Mouse (Mus musculus): ENCODE measurements around the gene Rrp36. TPM values are rescaled to one million over a fixed set of nuclear protein-coding genes. Genes with fewer than 3 reads are reported as not detected.

Rrp36 gene
- polyA plus RNA-seq, 1 experiment from 2014 or later, result 49.7 TPM

- Histone ChIP-seq H3K9ac (ENCODE audit: low read length) (peak overlapping the region; percentile 89), H3K4me2 (ENCODE audit: low read depth, low read length) (peak overlapping the region; percentile 76), H3K9me3 (replicated peaks; ENCODE audit: control insufficient read depth, low read length) (no peaks in the 10 kb centered on the region), H3K27me3 (ENCODE audit: control insufficient read depth, insufficient read depth, low read length) (no peaks in the 10 kb centered on the region), H3K4me3 (replicated peaks; ENCODE audit: low read length) (peak overlapping the region; percentile 75), H3K4me1 (ENCODE audit: control insufficient read depth, insufficient read depth, low read length) (peaks cover 18% of the 10 kb centered on the region), H3K27ac (ENCODE audit: low read length) (no peak overlapping the region), H3K36me3 (ENCODE audit: control insufficient read depth, insufficient read depth, low read length) (peaks cover 27% of the 10 kb centered on the region)
- ATAC-seq (ENCODE audit: insufficient read depth, low FRiP score), result no peak
- 65% methylated on average over 20 of the region's 20 CpGs for WGBS
Measured at GRCm38 (mm10) chr17:46651755-46652547, 22.2 kb downstream of the Rrp36 start.

GRCm38 (mm10) chr17:46651292-46651691 is 22.9 kb downstream of the Rrp36 start:
- peaks cover 27% of the 10 kb centered on the region for H3K36me3 ChIP-seq (ENCODE audit: control insufficient read depth, insufficient read depth, low read length)
- H3K4me1 ChIP-seq (ENCODE audit: control insufficient read depth, insufficient read depth, low read length), result peaks cover 22% of the 10 kb centered on the region
- H3K27me3 ChIP-seq (ENCODE audit: control insufficient read depth, insufficient read depth, low read length), result no peaks in the 10 kb centered on the region
- peak overlapping the region; percentile 89 for H3K9ac ChIP-seq (ENCODE audit: low read length)
- peak overlapping the region; percentile 76 for H3K4me2 ChIP-seq (ENCODE audit: low read depth, low read length)
- ATAC-seq (ENCODE audit: insufficient read depth, low FRiP score), result no peak
- H3K4me3 ChIP-seq (replicated peaks; ENCODE audit: low read length), result peak overlapping the region; percentile 75
- no peaks in the 10 kb centered on the region for H3K9me3 ChIP-seq (replicated peaks; ENCODE audit: control insufficient read depth, low read length)
- peak overlapping the region; percentile 97 for H3K27ac ChIP-seq (ENCODE audit: low read length)
- WGBS, result 62% methylated on average over 17 of the region's 17 CpGs

GRCm38 (mm10) chr17:46650232-46651031 is 23.7 kb downstream of the Rrp36 start, which contains the start of gene Cul7:
TSS of gene Cul7 (plus strand) at chr17:46650337.
- no peaks in the 10 kb centered on the region for H3K9me3 ChIP-seq (replicated peaks; ENCODE audit: control insufficient read depth, low read length)
- H3K4me2 ChIP-seq (ENCODE audit: low read depth, low read length), result peak within 1 kb of the TSS; percentile 76
- under 1% methylated on average over 58 of the region's 58 CpGs for WGBS
- peak within 1 kb of the TSS; percentile 89 for H3K9ac ChIP-seq (ENCODE audit: low read length)
- peaks cover 23% of the 10 kb centered on the region for H3K36me3 ChIP-seq (ENCODE audit: control insufficient read depth, insufficient read depth, low read length)
- H3K27ac ChIP-seq (ENCODE audit: low read length), result peak within 1 kb of the TSS; percentile 97
- ATAC-seq (ENCODE audit: insufficient read depth, low FRiP score), result peak; percentile 94
- peak within 1 kb of the TSS; percentile 75 for H3K4me3 ChIP-seq (replicated peaks; ENCODE audit: low read length)
- H3K27me3 ChIP-seq (ENCODE audit: control insufficient read depth, insufficient read depth, low read length), result no peaks in the 10 kb centered on the region
- peaks cover 22% of the 10 kb centered on the region for H3K4me1 ChIP-seq (ENCODE audit: control insufficient read depth, insufficient read depth, low read length)

GRCm38 (mm10) chr17:46649811-46650210 is 24.3 kb downstream of the Rrp36 start:
- H3K4me3 ChIP-seq (replicated peaks; ENCODE audit: low read length), result peak overlapping the region; percentile 75
- ATAC-seq (ENCODE audit: insufficient read depth, low FRiP score), result no peak
- 33% methylated on average over 15 of the region's 15 CpGs for WGBS
- peaks cover 23% of the 10 kb centered on the region for H3K36me3 ChIP-seq (ENCODE audit: control insufficient read depth, insufficient read depth, low read length)
- H3K27ac ChIP-seq (ENCODE audit: low read length), result peak overlapping the region; percentile 97
- peak overlapping the region; percentile 76 for H3K4me2 ChIP-seq (ENCODE audit: low read depth, low read length)
- peaks cover 27% of the 10 kb centered on the region for H3K4me1 ChIP-seq (ENCODE audit: control insufficient read depth, insufficient read depth, low read length)
- no peaks in the 10 kb centered on the region for H3K9me3 ChIP-seq (replicated peaks; ENCODE audit: control insufficient read depth, low read length)
- H3K9ac ChIP-seq (ENCODE audit: low read length), result peak overlapping the region; percentile 89
- H3K27me3 ChIP-seq (ENCODE audit: control insufficient read depth, insufficient read depth, low read length), result no peaks in the 10 kb centered on the region

- Histone ChIP-seq H3K9me3 (replicated peaks; ENCODE audit: control insufficient read depth, low read length) (no peaks in the 10 kb centered on the region), H3K4me3 (replicated peaks; ENCODE audit: low read length) (no peak overlapping the region), H3K4me2 (ENCODE audit: low read depth, low read length) (no peak overlapping the region), H3K27me3 (ENCODE audit: control insufficient read depth, insufficient read depth, low read length) (no peaks in the 10 kb centered on the region), H3K27ac (ENCODE audit: low read length) (no peak overlapping the region), H3K36me3 (ENCODE audit: control insufficient read depth, insufficient read depth, low read length) (peaks cover 10% of the 10 kb centered on the region), H3K4me1 (ENCODE audit: control insufficient read depth, insufficient read depth, low read length) (peaks cover 30% of the 10 kb centered on the region), H3K9ac (ENCODE audit: low read length) (no peak overlapping the region)
- WGBS, result 90% methylated on average over 9 of the region's 9 CpGs
- no peak for ATAC-seq (ENCODE audit: insufficient read depth, low FRiP score)
Measured at GRCm38 (mm10) chr17:46648436-46648835, 25.7 kb downstream of the Rrp36 start.

- Histone ChIP-seq H3K9ac (ENCODE audit: low read length) (no peak overlapping the region; the same call in 1 of the 2 replicates), H3K4me2 (ENCODE audit: low read depth, low read length) (0 out of 2 replicates have a peak overlapping the region, but pooled peaks have one; percentile 78), H3K4me1 (ENCODE audit: control insufficient read depth, insufficient read depth, low read length) (peaks cover 28% of the 10 kb centered on the region), H3K36me3 (ENCODE audit: control insufficient read depth, insufficient read depth, low read length) (no peaks in the 10 kb centered on the region), H3K27me3 (ENCODE audit: control insufficient read depth, insufficient read depth, low read length) (no peaks in the 10 kb centered on the region), H3K9me3 (replicated peaks; ENCODE audit: control insufficient read depth, low read length) (no peaks in the 10 kb centered on the region), H3K4me3 (replicated peaks; ENCODE audit: low read length) (no peak overlapping the region), H3K27ac (ENCODE audit: low read length) (no peak overlapping the region)
- no peak for ATAC-seq (ENCODE audit: insufficient read depth, low FRiP score)
- 87% methylated on average over 7 of the region's 7 CpGs for WGBS
Measured at GRCm38 (mm10) chr17:46647279-46647678, 26.9 kb downstream of the Rrp36 start.

GRCm38 (mm10) chr17:46646322-46646662 is 27.9 kb downstream of the Rrp36 start:
- Histone ChIP-seq H3K4me2 (ENCODE audit: low read depth, low read length) (peak overlapping the region; percentile 78), H3K9ac (ENCODE audit: low read length) (peak overlapping the region; percentile 87), H3K4me1 (ENCODE audit: control insufficient read depth, insufficient read depth, low read length) (peaks cover 18% of the 10 kb centered on the region), H3K36me3 (ENCODE audit: control insufficient read depth, insufficient read depth, low read length) (no peaks in the 10 kb centered on the region), H3K4me3 (replicated peaks; ENCODE audit: low read length) (peak overlapping the region; percentile 88), H3K9me3 (replicated peaks; ENCODE audit: control insufficient read depth, low read length) (no peaks in the 10 kb centered on the region), H3K27ac (ENCODE audit: low read length) (peak overlapping the region; percentile 80), H3K27me3 (ENCODE audit: control insufficient read depth, insufficient read depth, low read length) (no peaks in the 10 kb centered on the region)
- under 1% methylated on average over 19 of the region's 19 CpGs for WGBS
- peak; percentile 5; the same call in 1 of the 2 replicates for ATAC-seq (ENCODE audit: insufficient read depth, low FRiP score)

GRCm38 (mm10) chr17:46645561-46646321 is 28.4 kb downstream of the Rrp36 start, which contains the start of the genes Klc4 and Mrpl2:
TSS of gene Klc4 (minus strand) at chr17:46646022.
TSS of gene Mrpl2 (plus strand) at chr17:46646229.
- no peaks in the 10 kb centered on the region for H3K9me3 ChIP-seq (replicated peaks; ENCODE audit: control insufficient read depth, low read length)
- WGBS, result under 1% methylated on average over 52 of the region's 53 CpGs
- peak; percentile 78 for ATAC-seq (ENCODE audit: insufficient read depth, low FRiP score)

More at GRCm38 (mm10) chr17:46645561-46646321, 28.4 kb downstream of the Rrp36 start, which contains the start of the genes Klc4 and Mrpl2:
- Histone ChIP-seq H3K36me3 (ENCODE audit: control insufficient read depth, insufficient read depth, low read length) (0 out of 2 replicates have a peak, but pooled peaks cover 5% of the 10 kb centered on the region), H3K27me3 (ENCODE audit: control insufficient read depth, insufficient read depth, low read length) (no peaks in the 10 kb centered on the region), H3K4me2 (ENCODE audit: low read depth, low read length) (peak within 1 kb of the TSS; percentile 94), H3K27ac (ENCODE audit: low read length) (peak within 1 kb of the TSS; percentile 82), H3K4me1 (ENCODE audit: control insufficient read depth, insufficient read depth, low read length) (peaks cover 16% of the 10 kb centered on the region), H3K4me3 (replicated peaks; ENCODE audit: low read length) (peak within 1 kb of the TSS; percentile 88), H3K9ac (ENCODE audit: low read length) (peak within 1 kb of the TSS; percentile 87)
